Mouse (Mus musculus) thymus, adult 18-20 months (tissue): ENCODE results near the gene Slc24a4.

Source experiments
- DNase-seq, 2 experiments: peaks; one replicate each; pipeline ENCODE4 v3.0.0; 2022; ENCODE audit warnings: mixed read lengths in 2 of 2

Slc24a4 gene

GRCm38 (mm10) chr12:102309800-102310195, 181.3 kb downstream of the Slc24a4 start:
- no peak for DNase-seq

- no peak for DNase-seq
Measured at GRCm38 (mm10) chr12:102310261-102310660, 181.7 kb downstream of the Slc24a4 start.

- no peak for DNase-seq
Measured at GRCm38 (mm10) chr12:102311454-102311853, 182.9 kb downstream of the Slc24a4 start.
